Mouse (Mus musculus) MEL (cell line): ENCODE data around the gene Haus6. TPM values are rescaled to one million over a fixed set of nuclear protein-coding genes. Genes with fewer than 3 reads are reported as not detected.
A peak's percentile ranks its signal among the peaks of the same experiment; 100 is the strongest.

Experiments
- DNase-seq: peaks from one replicate; pipeline ENCODE4 v3.0.0; 2011; ENCODE audit warnings: low read depth, low spot score
- H3K27ac ChIP-seq: 2 replicates; pipeline ENCODE4 v1.5.1; 2012; ENCODE audit warnings: low read depth, mild to moderate bottlenecking, control low read depth, low read length, moderate library complexity; ENCODE audit not compliant: control insufficient read depth
- H3K27me3 ChIP-seq, 2 experiments: fragments of 150-350 bp in 1 of 2; sonication (generic) in 1 of 2; 2 replicates each; pipeline ENCODE4 v1.6.1; 2012; ENCODE audit warnings: low read length in 2 of 2, mild to moderate bottlenecking in 2 of 2, improper control_type of control experiment in 1 of 2, moderate library complexity in 1 of 2; ENCODE audit not compliant: insufficient read depth in 2 of 2, control insufficient read depth in 1 of 2
- H3K36me3 ChIP-seq, 2 experiments: 2 replicates each; pipeline ENCODE4 v1.6.1; 2012 to 2014; ENCODE audit warnings: low read length in 2 of 2, improper control_type of control experiment in 1 of 2, inconsistent platforms in 1 of 2, mild to moderate bottlenecking in 1 of 2; ENCODE audit not compliant: insufficient read depth in 2 of 2, control insufficient read depth in 1 of 2
- H3K4me1 ChIP-seq, 2 experiments: fragments of 150-350 bp in 1 of 2; sonication (generic) in 1 of 2; 2 replicates each; pipeline ENCODE4 v1.6.1; 2012; ENCODE audit warnings: low read length in 2 of 2, improper control_type of control experiment in 1 of 2, mild to moderate bottlenecking in 1 of 2; ENCODE audit not compliant: insufficient read depth in 2 of 2, control insufficient read depth in 1 of 2
- H3K4me3 ChIP-seq, 2 experiments: fragments of 150-350 bp in 1 of 2; sonication (generic) in 1 of 2; 2 replicates each; pipeline ENCODE4 v1.5.1; 2012; ENCODE audit warnings: low read depth in 2 of 2, low read length in 2 of 2, mild to moderate bottlenecking in 2 of 2, moderate library complexity in 2 of 2, control low read depth in 1 of 2, improper control_type of control experiment in 1 of 2; ENCODE audit not compliant: control insufficient read depth in 1 of 2, insufficient read depth in 1 of 2
- H3K79me2 ChIP-seq: 2 replicates; pipeline ENCODE4 v1.6.1; 2012; ENCODE audit warnings: mild to moderate bottlenecking, low read length, moderate library complexity; ENCODE audit not compliant: control insufficient read depth, poor library complexity, insufficient read depth
- H3K9ac ChIP-seq: 2 replicates; pipeline ENCODE4 v1.6.1; 2012; ENCODE audit warnings: low read depth, mild to moderate bottlenecking, control low read depth, low read length, moderate library complexity; ENCODE audit not compliant: control insufficient read depth, poor library complexity, severe bottlenecking
- H3K9me3 ChIP-seq: fragments of 150-350 bp; sonication (generic); replicated peaks from 2 replicates; pipeline ENCODE4 v1.6.1; 2012; ENCODE audit warnings: mild to moderate bottlenecking, low read length, improper control_type of control experiment, moderate library complexity; ENCODE audit not compliant: insufficient read depth
- BHLHE40 ChIP-seq: IDR thresholded peaks from 2 replicates; pipeline ENCODE4 v1.6.1; 2012; ENCODE audit warnings: low read depth, mild to moderate bottlenecking, inconsistent platforms, low read length, improper control_type of control experiment, borderline replicate concordance
- CHD1 ChIP-seq: IDR thresholded peaks from 2 replicates; pipeline ENCODE4 v1.6.1; 2012; ENCODE audit warnings: low read depth, mild to moderate bottlenecking, inconsistent platforms, low read length, improper control_type of control experiment
- CHD2 ChIP-seq: IDR thresholded peaks from 2 replicates; pipeline ENCODE4 v1.6.1; 2011; ENCODE audit warnings: low read length, improper control_type of control experiment
- CTCF ChIP-seq, 3 experiments: IDR thresholded peaks in 2 of 3; conservative IDR thresholded peaks in 1 of 3; 2 replicates each; pipeline ENCODE4 v1.5.1; 2011 to 2012; ENCODE audit warnings: low read length in 3 of 3, low read depth in 2 of 3, mild to moderate bottlenecking in 2 of 3, improper control_type of control experiment in 1 of 3, inconsistent platforms in 1 of 3, mixed read lengths in 1 of 3, moderate library complexity in 1 of 3; ENCODE audit not compliant: control insufficient read depth in 1 of 3, insufficient read depth in 1 of 3, poor library complexity in 1 of 3, severe bottlenecking in 1 of 3
- ELF1 ChIP-seq: IDR thresholded peaks from 2 replicates; pipeline ENCODE4 v1.6.1; 2014; ENCODE audit warnings: low read depth, mild to moderate bottlenecking, inconsistent platforms, low read length, improper control_type of control experiment, moderate library complexity
- EP300 ChIP-seq, 2 experiments: IDR thresholded peaks; 2 replicates each; pipeline ENCODE4 v1.6.1; 2011; ENCODE audit warnings: improper control_type of control experiment in 2 of 2, low read length in 2 of 2, low read depth in 1 of 2, mild to moderate bottlenecking in 1 of 2
- ETS1 ChIP-seq: IDR thresholded peaks from 2 replicates; pipeline ENCODE4 v1.6.1; 2012; ENCODE audit warnings: low read depth, mild to moderate bottlenecking, inconsistent platforms, low read length, improper control_type of control experiment, moderate library complexity
- GABPA ChIP-seq: IDR thresholded peaks from 2 replicates; pipeline ENCODE4 v1.6.1; 2012; ENCODE audit warnings: low read depth, mild to moderate bottlenecking, inconsistent platforms, low read length, improper control_type of control experiment, moderate library complexity
- GATA1 ChIP-seq: IDR thresholded peaks from 2 replicates; pipeline ENCODE4 v1.6.1; 2011; ENCODE audit warnings: low read depth, low read length, improper control_type of control experiment
- HCFC1 ChIP-seq: IDR thresholded peaks from 2 replicates; pipeline ENCODE4 v1.6.1; 2012; ENCODE audit warnings: low read depth, mild to moderate bottlenecking, inconsistent platforms, low read length, improper control_type of control experiment, moderate library complexity
- JUND ChIP-seq: IDR thresholded peaks from 2 replicates; pipeline ENCODE4 v1.6.1; 2011; ENCODE audit warnings: low read depth, mild to moderate bottlenecking, improper control_type of control experiment, low read length
- MAFK ChIP-seq: IDR thresholded peaks from 2 replicates; pipeline ENCODE4 v1.6.1; 2011; ENCODE audit warnings: low read depth, mild to moderate bottlenecking, low read length, improper control_type of control experiment, borderline replicate concordance
- MAX ChIP-seq: IDR thresholded peaks from 2 replicates; pipeline ENCODE4 v1.6.1; 2011; ENCODE audit warnings: low read length, improper control_type of control experiment
- MAZ ChIP-seq: IDR thresholded peaks from 2 replicates; pipeline ENCODE4 v1.6.1; 2012; ENCODE audit warnings: low read depth, mild to moderate bottlenecking, inconsistent platforms, low read length, improper control_type of control experiment
- MXI1 ChIP-seq: IDR thresholded peaks from 2 replicates; pipeline ENCODE4 v1.6.1; 2011; ENCODE audit warnings: mild to moderate bottlenecking, low read depth, low read length, improper control_type of control experiment
- MYC ChIP-seq: IDR thresholded peaks from 2 replicates; pipeline ENCODE4 v1.6.1; 2011; ENCODE audit warnings: low read depth, mild to moderate bottlenecking, low read length, improper control_type of control experiment, moderate library complexity
- NELFE ChIP-seq: IDR thresholded peaks from 2 replicates; pipeline ENCODE4 v1.6.1; 2011; ENCODE audit warnings: low read depth, low read length, improper control_type of control experiment
- POLR2A ChIP-seq, 2 experiments: IDR thresholded peaks; 2 replicates each; pipeline ENCODE4 v1.6.1; 2011 to 2012; ENCODE audit warnings: low read length in 2 of 2, mild to moderate bottlenecking in 2 of 2, control low read depth in 1 of 2, improper control_type of control experiment in 1 of 2, low read depth in 1 of 2, moderate library complexity in 1 of 2; ENCODE audit not compliant: control insufficient read depth in 1 of 2, insufficient read depth in 1 of 2, poor library complexity in 1 of 2
- POLR2AphosphoS5 ChIP-seq: IDR thresholded peaks from 2 replicates; pipeline ENCODE4 v1.6.1; 2012; ENCODE audit warnings: low read depth, borderline replicate concordance, mild to moderate bottlenecking, inconsistent platforms, low read length, moderate library complexity, mixed read lengths
- RAD21 ChIP-seq: IDR thresholded peaks from 2 replicates; pipeline ENCODE4 v1.6.1; 2011; ENCODE audit warnings: mild to moderate bottlenecking, low read depth, low read length, improper control_type of control experiment
- SIN3A ChIP-seq: IDR thresholded peaks from 2 replicates; pipeline ENCODE4 v1.6.1; 2012; ENCODE audit warnings: low read length, improper control_type of control experiment, inconsistent platforms
- SMC3 ChIP-seq: IDR thresholded peaks from 2 replicates; pipeline ENCODE4 v1.6.1; 2011; ENCODE audit warnings: low read depth, low read length, improper control_type of control experiment
- TBP ChIP-seq: IDR thresholded peaks from 2 replicates; pipeline ENCODE4 v1.8.0; 2011; ENCODE audit warnings: low read depth, low read length, improper control_type of control experiment
- TCF12 ChIP-seq: IDR thresholded peaks from 2 replicates; pipeline ENCODE4 v1.6.1; 2014; ENCODE audit warnings: low read depth, mild to moderate bottlenecking, inconsistent platforms, low read length, improper control_type of control experiment, moderate library complexity
- UBTF ChIP-seq: IDR thresholded peaks from 2 replicates; pipeline ENCODE4 v1.6.1; 2012; ENCODE audit warnings: low read depth, mild to moderate bottlenecking, inconsistent platforms, low read length, improper control_type of control experiment, moderate library complexity, borderline replicate concordance; ENCODE audit not compliant: insufficient read depth
- USF1 ChIP-seq: IDR thresholded peaks from 2 replicates; pipeline ENCODE4 v1.6.1; 2014; ENCODE audit warnings: low read depth, mild to moderate bottlenecking, inconsistent platforms, low read length, improper control_type of control experiment, moderate library complexity
- ZC3H11A ChIP-seq: IDR thresholded peaks from 2 replicates; pipeline ENCODE4 v1.6.1; 2012; ENCODE audit warnings: low read depth, mild to moderate bottlenecking, inconsistent platforms, low read length, improper control_type of control experiment
- ZKSCAN1 ChIP-seq: IDR thresholded peaks from 2 replicates; pipeline ENCODE4 v1.6.1; 2012; ENCODE audit warnings: low read depth, mild to moderate bottlenecking, inconsistent platforms, low read length, improper control_type of control experiment, moderate library complexity
- ZMIZ1 ChIP-seq: IDR thresholded peaks from 2 replicates; pipeline ENCODE4 v1.6.1; 2012; ENCODE audit warnings: low read depth, mild to moderate bottlenecking, inconsistent platforms, low read length, improper control_type of control experiment, moderate library complexity
- ZNF384 ChIP-seq: IDR thresholded peaks from 2 replicates; pipeline ENCODE4 v1.6.1; 2012; ENCODE audit warnings: low read depth, mild to moderate bottlenecking, inconsistent platforms, low read length, improper control_type of control experiment
- polyA plus RNA-seq, 2 experiments: library from polyadenylated mRNA; stranded (reverse) in 1 of 2; unstranded in 1 of 2; fragments of >175 nt in 1 of 2; fragments of >200 nt in 1 of 2; gene quantifications; 2 replicates each; pipeline versions ENCODE4 v1.2.1 to v1.2.4; 2012; ENCODE audit warnings: low replicate concordance in 2 of 2, low read depth in 1 of 2; ENCODE audit not compliant: insufficient read length in 2 of 2, insufficient read depth in 1 of 2, missing spikeins in 1 of 2
- total RNA-seq: library from RNA; depleted of rRNA; stranded (reverse); fragments of 300-350 nt; gene quantifications from 2 replicates; pipeline ENCODE4 v1.2.3, GENCODE M21; 2012

Gene Haus6
- total and polyA plus RNA-seq, 3 experiments: 22.1 to 41.3 TPM; not detected in 1

DNA sequence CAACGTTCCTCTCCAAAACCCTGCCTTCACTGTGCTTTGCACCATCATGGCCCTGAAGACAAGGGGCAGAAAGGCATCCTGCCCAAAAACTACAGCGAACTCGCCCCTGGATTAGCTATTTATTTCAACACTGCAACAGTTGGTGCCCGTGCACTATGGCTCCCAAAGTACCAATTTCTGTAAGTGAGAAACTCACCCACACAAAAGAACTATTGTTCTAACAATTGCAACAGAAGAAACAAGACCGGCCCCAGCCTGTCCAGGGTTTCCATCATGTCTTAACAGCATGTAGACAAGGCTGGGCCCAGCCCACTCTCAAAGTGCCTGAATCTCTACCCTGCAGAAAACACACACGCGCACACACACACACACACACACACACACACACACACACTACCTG is 54.5 kb downstream of the Haus6 start:
- Histone ChIP-seq H3K36me3 (peaks cover 0 to 3% of the 10 kb centered on the region in 2 experiments; a peak in 1 of 4 replicates), H3K4me3 (no peak overlapping the region), H3K9ac (no peak overlapping the region), H3K9me3 (no peaks in the 10 kb centered on the region), H3K27ac (no peak overlapping the region), H3K4me1 (no peaks in the 10 kb centered on the region; a peak in 1 of 4 replicates), H3K79me2 (no peaks in the 10 kb centered on the region), H3K27me3 (no peaks in the 10 kb centered on the region; a peak in 1 of 4 replicates)
- TF ChIP-seq GABPA (no peak), SIN3A (no peak), POLR2A (IDR thresholded peaks at IDR 0.05; ENCODE audit: control insufficient read depth in 1 of 2, insufficient read depth in 1 of 2, low read depth in 1 of 2, low read length in 2 of 2, poor library complexity in 1 of 2) (no peak), JUND (no peak), MYC (no peak), TBP (no peak), MXI1 (no peak), ZC3H11A (no peak), ZKSCAN1 (no peak), MAZ (no peak), CHD2 (no peak), TCF12 (no peak)
- no peak for DNase-seq

DNA sequence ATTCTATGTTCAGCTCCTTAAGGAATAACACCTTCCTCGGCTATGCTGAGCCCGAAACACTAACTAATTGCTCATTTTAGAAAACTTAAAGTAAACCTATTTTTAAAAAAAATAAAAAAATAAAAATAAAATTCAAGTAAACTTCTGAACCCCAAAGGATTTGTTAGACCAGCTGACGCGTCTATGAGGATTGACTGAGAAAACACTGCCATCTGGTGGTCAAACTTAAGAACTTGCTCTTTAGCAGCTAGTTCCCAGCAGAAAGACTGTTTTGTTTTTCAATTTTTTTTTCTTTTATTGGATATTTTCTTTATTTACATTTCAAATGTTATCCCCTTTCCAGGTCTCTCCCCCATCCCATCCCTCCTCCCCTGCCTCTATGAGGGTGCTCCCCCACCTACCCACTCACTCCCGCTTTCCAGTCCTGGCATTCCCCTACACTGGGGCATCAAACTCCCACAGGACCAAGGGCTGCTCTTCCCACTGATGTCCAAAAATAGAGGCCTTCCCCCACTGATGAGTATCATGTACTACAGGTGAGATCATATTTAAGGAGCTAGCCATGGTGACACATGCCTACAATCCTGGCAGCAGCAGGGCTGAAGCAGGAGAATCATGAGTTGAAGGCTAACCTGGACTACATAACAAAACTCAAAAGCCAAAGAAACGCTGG is 56.7 kb downstream of the Haus6 start:
- DNase-seq: peak; percentile 71
- Histone ChIP-seq H3K4me1 (no peaks in the 10 kb centered on the region; a peak in 1 of 4 replicates), H3K4me3 (no peak overlapping the region), H3K79me2 (no peaks in the 10 kb centered on the region), H3K27ac (no peak overlapping the region), H3K9me3 (no peaks in the 10 kb centered on the region), H3K36me3 (peaks cover 0 to 3% of the 10 kb centered on the region in 2 experiments; a peak in 1 of 4 replicates), H3K9ac (no peak overlapping the region), H3K27me3 (peaks cover 0 to 6% of the 10 kb centered on the region in 2 experiments; a peak in 2 of 4 replicates)
- TF ChIP-seq MAX (no peak), NELFE (no peak), GATA1 (no peak), ETS1 (no peak), RAD21 (peak; percentile 71), USF1 (peak; percentile 54), MXI1 (no peak), ZKSCAN1 (no peak), ZMIZ1 (no peak), SMC3 (peak; percentile 72), POLR2AphosphoS5 (no peak), CHD2 (no peak), CHD1 (no peak), ZNF384 (no peak), CTCF (IDR thresholded peaks at IDR 0.05 in 2 of 3, conservative IDR thresholded peaks at IDR 0.05 in 1 of 3; ENCODE audit: control insufficient read depth in 1 of 3, insufficient read depth in 1 of 3, low read depth in 2 of 3, low read length in 3 of 3, poor library complexity in 1 of 3, severe bottlenecking in 1 of 3) (peak; percentile 36 to 66 (median 56)), HCFC1 (no peak), ZC3H11A (peak; percentile 53), UBTF (no peak), JUND (no peak), MAFK (no peak), MAZ (no peak), EP300 (IDR thresholded peaks at IDR 0.05; ENCODE audit: low read depth in 1 of 2, low read length in 2 of 2) (no peak), BHLHE40 (no peak), POLR2A (IDR thresholded peaks at IDR 0.05; ENCODE audit: control insufficient read depth in 1 of 2, insufficient read depth in 1 of 2, low read depth in 1 of 2, low read length in 2 of 2, poor library complexity in 1 of 2) (no peak), TBP (no peak), ELF1 (no peak)
